Mouse (Mus musculus): ENCODE data around the gene Apoc3. TPM values are rescaled to one million over a fixed set of nuclear protein-coding genes. Genes with fewer than 3 reads are reported as not detected.

Gene Apoc3
- polyA plus RNA-seq, 1 experiment from 2014 or later, result not detected

- Histone ChIP-seq H3K9ac (no peak overlapping the region), H3K27ac (no peak overlapping the region), H3K9me3 (ENCODE audit: control insufficient read depth, low read length) (no peaks in the 10 kb centered on the region), H3K4me1 (replicated peaks; ENCODE audit: control insufficient read depth, insufficient read depth, low read length) (no peaks in the 10 kb centered on the region), H3K27me3 (ENCODE audit: control insufficient read depth, insufficient read depth, low read length) (no peaks in the 10 kb centered on the region), H3K4me2 (replicated peaks) (no peak overlapping the region), H3K36me3 (replicated peaks; ENCODE audit: control insufficient read depth, insufficient read depth) (peaks cover 48% of the 10 kb centered on the region), H3K4me3 (replicated peaks; ENCODE audit: low read length) (no peak overlapping the region)
- ATAC-seq (ENCODE audit: low FRiP score) (no peak), DNase-seq (ENCODE audit: low spot score) (no peak)
- WGBS, result 89% methylated on average over 6 of the region's 6 CpGs
Measured at GRCm38 (mm10) chr9:46223090-46223489, 12.3 kb downstream of the Apoc3 start.

- Histone ChIP-seq H3K4me1 (replicated peaks; ENCODE audit: control insufficient read depth, insufficient read depth, low read length) (no peaks in the 10 kb centered on the region), H3K27me3 (ENCODE audit: control insufficient read depth, insufficient read depth, low read length) (no peaks in the 10 kb centered on the region), H3K9ac (no peak overlapping the region), H3K4me2 (replicated peaks) (no peak overlapping the region), H3K36me3 (replicated peaks; ENCODE audit: control insufficient read depth, insufficient read depth) (peaks cover 57% of the 10 kb centered on the region), H3K4me3 (replicated peaks; ENCODE audit: low read length) (no peak overlapping the region), H3K9me3 (ENCODE audit: control insufficient read depth, low read length) (no peaks in the 10 kb centered on the region), H3K27ac (no peak overlapping the region)
- DNase-seq (ENCODE audit: low spot score) (no peak), ATAC-seq (ENCODE audit: low FRiP score) (no peak)
- 89% methylated on average over 9 of the region's 9 CpGs for WGBS
Measured at GRCm38 (mm10) chr9:46218176-46218575, 17.3 kb downstream of the Apoc3 start.

- Histone ChIP-seq H3K4me1 (replicated peaks; ENCODE audit: control insufficient read depth, insufficient read depth, low read length) (no peaks in the 10 kb centered on the region), H3K4me2 (replicated peaks) (no peak overlapping the region), H3K27ac (no peak overlapping the region), H3K27me3 (ENCODE audit: control insufficient read depth, insufficient read depth, low read length) (no peaks in the 10 kb centered on the region), H3K36me3 (replicated peaks; ENCODE audit: control insufficient read depth, insufficient read depth) (peaks cover 61% of the 10 kb centered on the region), H3K9ac (no peak overlapping the region), H3K4me3 (replicated peaks; ENCODE audit: low read length) (no peak overlapping the region), H3K9me3 (ENCODE audit: control insufficient read depth, low read length) (no peaks in the 10 kb centered on the region)
- WGBS, result 96% methylated on average over 13 of the region's 13 CpGs
- DNase-seq (ENCODE audit: low spot score), result no peak
- ATAC-seq (ENCODE audit: low FRiP score), result no peak
Measured at GRCm38 (mm10) chr9:46216744-46217470, 18.5 kb downstream of the Apoc3 start.

DNA sequence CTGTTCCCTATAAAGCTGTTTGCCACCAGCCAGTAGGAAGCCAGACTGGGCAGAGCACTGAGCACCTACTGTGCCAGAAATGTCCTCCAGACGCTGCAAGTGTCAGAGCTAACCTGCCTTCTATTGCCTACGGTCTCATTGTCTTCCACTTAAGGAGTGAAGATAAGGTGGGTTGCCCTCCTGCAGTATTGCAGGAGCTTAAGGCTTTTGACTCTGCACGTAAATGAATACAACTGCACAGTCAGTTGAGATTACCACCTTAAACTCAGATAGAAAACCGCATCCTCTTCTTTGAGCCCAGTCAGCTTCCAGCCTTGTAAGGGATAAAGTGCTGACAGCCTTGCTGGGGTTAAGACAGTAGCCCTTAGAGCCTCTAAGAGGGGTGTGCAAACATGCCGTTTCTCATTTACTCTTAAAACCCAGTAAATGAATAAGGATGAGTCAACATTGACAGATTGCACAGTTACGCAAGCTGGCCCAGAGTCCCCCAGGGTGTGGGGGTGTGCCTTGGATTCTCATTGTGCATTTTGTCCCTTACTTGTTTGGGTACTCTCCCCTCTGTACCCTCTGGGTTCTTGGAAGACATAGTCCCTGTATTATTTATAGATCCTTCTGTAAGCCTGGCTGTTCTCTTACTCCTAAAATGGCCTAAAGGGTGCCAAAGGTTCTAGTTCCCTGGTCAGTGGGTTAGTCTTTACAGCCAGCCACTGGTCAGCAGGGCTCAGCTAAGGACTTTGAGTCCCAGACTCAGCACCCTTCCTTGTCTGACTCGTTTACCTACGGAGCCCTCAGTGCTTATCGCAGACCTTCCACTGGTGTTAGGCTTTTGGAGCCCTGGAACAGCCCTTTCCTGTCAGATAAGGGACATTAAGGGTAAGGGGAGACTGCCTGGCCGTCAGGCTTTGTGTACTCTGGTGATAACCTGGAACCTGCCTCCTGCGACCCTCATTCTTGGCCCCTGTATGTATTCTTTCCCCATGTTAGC is 19.8 kb downstream of the Apoc3 start:
- Histone ChIP-seq H3K4me2 (replicated peaks) (no peak overlapping the region), H3K36me3 (replicated peaks; ENCODE audit: control insufficient read depth, insufficient read depth) (peaks cover 61% of the 10 kb centered on the region), H3K9me3 (ENCODE audit: control insufficient read depth, low read length) (no peaks in the 10 kb centered on the region), H3K9ac (no peak overlapping the region), H3K4me1 (replicated peaks; ENCODE audit: control insufficient read depth, insufficient read depth, low read length) (no peaks in the 10 kb centered on the region), H3K27me3 (ENCODE audit: control insufficient read depth, insufficient read depth, low read length) (no peaks in the 10 kb centered on the region), H3K4me3 (replicated peaks; ENCODE audit: low read length) (no peak overlapping the region), H3K27ac (no peak overlapping the region)
- WGBS, result 85% methylated on average over 11 of the region's 11 CpGs
- no peak for ATAC-seq (ENCODE audit: low FRiP score)
- DNase-seq (ENCODE audit: low spot score), result no peak

DNA sequence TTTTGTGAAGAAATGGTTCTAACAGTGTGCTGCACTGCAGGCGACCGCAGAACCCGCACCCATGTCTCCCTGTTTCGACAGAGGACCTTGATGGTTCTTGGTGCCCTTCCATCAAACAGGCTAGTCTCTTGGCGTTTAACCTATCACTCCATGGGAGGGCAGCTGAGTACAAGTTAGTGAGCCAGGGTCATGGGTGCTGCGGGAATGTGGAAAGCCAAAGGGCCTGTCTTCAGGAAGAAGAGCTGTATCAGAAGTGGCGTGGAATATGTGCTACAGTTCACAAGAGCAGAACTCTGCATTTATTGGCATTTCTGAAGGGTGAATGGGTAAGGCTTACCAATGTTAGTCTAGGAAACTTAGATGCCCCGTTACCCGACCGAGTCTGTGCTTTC is 20.5 kb downstream of the Apoc3 start:
- ATAC-seq (ENCODE audit: low FRiP score) (no peak), DNase-seq (ENCODE audit: low spot score) (no peak)
- H3K4me2 ChIP-seq (replicated peaks), result no peak overlapping the region
- no peaks in the 10 kb centered on the region for H3K9me3 ChIP-seq (ENCODE audit: control insufficient read depth, low read length)
- H3K36me3 ChIP-seq (replicated peaks; ENCODE audit: control insufficient read depth, insufficient read depth), result peaks cover 61% of the 10 kb centered on the region
- WGBS, result 96% methylated on average over 10 of the region's 10 CpGs
- H3K4me3 ChIP-seq (replicated peaks; ENCODE audit: low read length), result no peak overlapping the region
- no peak overlapping the region for H3K9ac ChIP-seq
- H3K4me1 ChIP-seq (replicated peaks; ENCODE audit: control insufficient read depth, insufficient read depth, low read length), result no peaks in the 10 kb centered on the region
- H3K27ac ChIP-seq, result no peak overlapping the region
- H3K27me3 ChIP-seq (ENCODE audit: control insufficient read depth, insufficient read depth, low read length), result no peaks in the 10 kb centered on the region

GRCm38 (mm10) chr9:46214276-46214675 is 21.2 kb downstream of the Apoc3 start:
- no peak for ATAC-seq (ENCODE audit: low FRiP score)
- H3K27ac ChIP-seq, result no peak overlapping the region
- no peak overlapping the region for H3K9ac ChIP-seq
- 92% methylated on average over 4 of the region's 4 CpGs for WGBS
- peaks cover 61% of the 10 kb centered on the region for H3K36me3 ChIP-seq (replicated peaks; ENCODE audit: control insufficient read depth, insufficient read depth)
- no peaks in the 10 kb centered on the region for H3K9me3 ChIP-seq (ENCODE audit: control insufficient read depth, low read length)
- DNase-seq (ENCODE audit: low spot score), result no peak
- no peaks in the 10 kb centered on the region for H3K27me3 ChIP-seq (ENCODE audit: control insufficient read depth, insufficient read depth, low read length)
- no peak overlapping the region for H3K4me2 ChIP-seq (replicated peaks)
- no peak overlapping the region for H3K4me3 ChIP-seq (replicated peaks; ENCODE audit: low read length)
- no peaks in the 10 kb centered on the region for H3K4me1 ChIP-seq (replicated peaks; ENCODE audit: control insufficient read depth, insufficient read depth, low read length)

DNA sequence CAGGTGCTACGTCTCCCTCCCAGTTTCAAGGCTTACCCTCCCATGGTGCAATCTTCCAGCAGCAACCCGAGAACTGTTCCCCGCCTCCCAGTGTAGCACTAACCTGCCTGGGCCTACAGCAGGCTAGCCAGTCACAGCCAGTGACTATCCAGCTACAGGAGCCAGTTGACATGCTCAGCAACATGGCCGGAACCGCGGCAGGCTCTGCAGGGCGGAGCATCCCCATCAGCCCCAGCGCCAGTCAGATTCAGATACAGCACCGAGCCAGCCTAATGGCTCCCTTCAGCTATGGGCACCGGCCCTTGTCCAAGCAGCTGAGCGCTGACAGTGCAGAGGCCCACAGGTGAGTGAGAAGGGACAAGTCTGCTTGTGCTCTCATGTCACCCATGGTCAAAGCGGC is 25.0 kb downstream of the Apoc3 start:
- Histone ChIP-seq H3K4me1 (replicated peaks; ENCODE audit: control insufficient read depth, insufficient read depth, low read length) (no peaks in the 10 kb centered on the region), H3K27me3 (ENCODE audit: control insufficient read depth, insufficient read depth, low read length) (no peaks in the 10 kb centered on the region), H3K4me2 (replicated peaks) (no peak overlapping the region), H3K9ac (no peak overlapping the region), H3K4me3 (replicated peaks; ENCODE audit: low read length) (no peak overlapping the region), H3K9me3 (ENCODE audit: control insufficient read depth, low read length) (no peaks in the 10 kb centered on the region), H3K36me3 (replicated peaks; ENCODE audit: control insufficient read depth, insufficient read depth) (peaks cover 86% of the 10 kb centered on the region), H3K27ac (no peak overlapping the region)
- DNase-seq (ENCODE audit: low spot score) (no peak), ATAC-seq (ENCODE audit: low FRiP score) (no peak)
- 96% methylated on average over 12 of the region's 12 CpGs for WGBS

DNA sequence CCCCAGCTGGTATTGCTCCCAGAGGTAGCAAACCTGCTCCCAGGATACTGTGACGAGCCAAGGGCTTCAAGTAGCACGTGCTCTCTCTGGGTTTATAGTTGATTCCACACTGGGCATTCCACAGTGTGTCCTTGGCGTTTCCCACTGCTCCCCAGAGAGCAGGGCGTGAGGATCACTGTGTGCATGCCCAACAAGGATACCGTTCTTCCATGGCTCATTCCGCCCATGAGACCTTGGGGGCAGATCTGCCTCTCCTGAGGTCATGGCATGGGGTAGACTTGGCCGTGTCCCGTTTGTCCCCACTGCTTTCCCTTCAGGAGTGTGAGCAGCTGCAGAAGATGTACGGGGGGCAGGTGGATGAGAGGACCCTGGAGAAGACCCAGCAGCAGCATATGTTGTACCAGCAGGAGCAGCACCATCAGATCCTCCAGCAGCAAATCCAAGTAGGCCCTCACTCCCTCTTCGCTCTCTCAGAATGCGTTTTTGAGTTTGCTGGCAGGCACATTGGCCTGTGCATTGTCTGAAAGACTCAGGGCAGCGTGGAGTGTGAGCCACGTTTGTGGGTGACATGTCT is 26.9 kb downstream of the Apoc3 start:
- Histone ChIP-seq H3K9me3 (ENCODE audit: control insufficient read depth, low read length) (no peaks in the 10 kb centered on the region), H3K9ac (no peak overlapping the region), H3K4me2 (replicated peaks) (no peak overlapping the region), H3K4me3 (replicated peaks; ENCODE audit: low read length) (no peak overlapping the region), H3K36me3 (replicated peaks; ENCODE audit: control insufficient read depth, insufficient read depth) (peaks cover 98% of the 10 kb centered on the region), H3K27me3 (ENCODE audit: control insufficient read depth, insufficient read depth, low read length) (no peaks in the 10 kb centered on the region), H3K27ac (no peak overlapping the region), H3K4me1 (replicated peaks; ENCODE audit: control insufficient read depth, insufficient read depth, low read length) (no peaks in the 10 kb centered on the region)
- ATAC-seq (ENCODE audit: low FRiP score) (no peak), DNase-seq (ENCODE audit: low spot score) (no peak)
- WGBS, result 83% methylated on average over 13 of the region's 13 CpGs

DNA sequence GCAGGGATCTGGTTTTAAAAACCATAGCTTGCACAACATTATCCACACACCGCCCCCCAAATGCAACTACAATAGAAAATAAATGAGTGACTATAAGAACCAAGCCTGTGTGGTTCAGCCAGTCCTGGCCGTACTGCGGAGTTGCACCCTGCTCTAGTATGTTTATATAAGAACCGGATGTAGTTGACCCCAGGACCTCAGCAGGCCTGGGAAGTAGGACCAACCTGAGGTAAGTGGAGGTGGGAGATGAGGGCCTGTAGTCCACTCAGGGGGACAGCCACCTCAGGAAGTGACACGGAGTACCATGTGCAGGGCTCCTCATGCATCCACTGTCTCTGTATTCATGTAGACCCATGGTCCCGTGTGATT is 28.0 kb downstream of the Apoc3 start:
- Histone ChIP-seq H3K9ac (no peak overlapping the region), H3K4me1 (replicated peaks; ENCODE audit: control insufficient read depth, insufficient read depth, low read length) (no peaks in the 10 kb centered on the region), H3K9me3 (ENCODE audit: control insufficient read depth, low read length) (no peaks in the 10 kb centered on the region), H3K27me3 (ENCODE audit: control insufficient read depth, insufficient read depth, low read length) (no peaks in the 10 kb centered on the region), H3K36me3 (replicated peaks; ENCODE audit: control insufficient read depth, insufficient read depth) (peaks cover 93% of the 10 kb centered on the region), H3K4me3 (replicated peaks; ENCODE audit: low read length) (no peak overlapping the region), H3K27ac (no peak overlapping the region), H3K4me2 (replicated peaks) (no peak overlapping the region)
- 91% methylated on average over 6 of the region's 6 CpGs for WGBS
- ATAC-seq (ENCODE audit: low FRiP score) (no peak), DNase-seq (ENCODE audit: low spot score) (no peak)

All from hindbrain, embryonic 14.5 days (tissue).